In genomic region chr17:49951491-49951855, GRCm38 (mm10) we compare ENCODE assay signal across 8 mouse cellular contexts.
DNase-seq lines count a peak whose midpoint lies in the region; ATAC-seq and TF ChIP-seq lines count a peak whose summit lies in the region.

No protein-coding gene starts in this region.

- peak overlapping the region; percentile 94 for H3K27ac ChIP-seq in MEL (ENCODE audit: control insufficient read depth, low read depth, low read length)
- H3K27ac ChIP-seq in forebrain, embryonic 14.5 days (ENCODE audit: low read depth, low read length), result no peak overlapping the region
- H3K27ac ChIP-seq in liver, embryonic 15.5 days (replicated peaks), result no peak overlapping the region
- H3K27ac ChIP-seq in neural tube, embryonic 13.5 days (replicated peaks), result peak overlapping the region; percentile 57; the same call in 1 of the 2 replicates
- H3K27ac ChIP-seq in thymus, adult 2 months (ENCODE audit: control insufficient read depth, insufficient read depth, low read length), result no peak overlapping the region

- peak; percentile 38 to 98 (median 56) for TF ChIP-seq CTCF in MEL (IDR thresholded peaks at IDR 0.05 in 2 of 3, conservative IDR thresholded peaks at IDR 0.05 in 1 of 3; ENCODE audit: control insufficient read depth in 1 of 3, insufficient read depth in 1 of 3, low read depth in 2 of 3, low read length in 3 of 3, poor library complexity in 1 of 3, severe bottlenecking in 1 of 3)
- TF ChIP-seq CTCF in thymus, adult 2 months (IDR thresholded peaks at IDR 0.05; ENCODE audit: borderline replicate concordance, control insufficient read depth, extremely low read depth, insufficient read depth, low read length, poor library complexity), result no peak

- WGBS in forebrain, embryonic 14.5 days, result 3% methylated on average over 7 of the region's 7 CpGs
- WGBS in liver, embryonic 15.5 days (ENCODE audit: insufficient replicate concordance), result 6% methylated on average over 7 of the region's 7 CpGs
- WGBS in neural tube, embryonic 13.5 days, result 8% methylated on average over 7 of the region's 7 CpGs
- 6% methylated on average over 7 of the region's 7 CpGs for WGBS in thymus, adult 2 months

- peak overlapping the region; percentile 80 for H3K9ac ChIP-seq in MEL (ENCODE audit: control insufficient read depth, low read depth, low read length, poor library complexity, severe bottlenecking)
- H3K9ac ChIP-seq in forebrain, embryonic 14.5 days (ENCODE audit: low read length), result peak overlapping the region; percentile 52
- H3K9ac ChIP-seq in liver, embryonic 15.5 days, result no peak overlapping the region
- peak overlapping the region; percentile 60; the same call in 1 of the 2 replicates for H3K9ac ChIP-seq in neural tube, embryonic 13.5 days

- peaks cover 5 to 6% of the 10 kb centered on the region in 2 experiments for H3K4me1 ChIP-seq in MEL (ENCODE audit: control insufficient read depth in 1 of 2, insufficient read depth in 2 of 2, low read length in 2 of 2)
- peaks cover 5% of the 10 kb centered on the region for H3K4me1 ChIP-seq in forebrain, embryonic 14.5 days (ENCODE audit: control insufficient read depth, insufficient read depth, low read length)
- H3K4me1 ChIP-seq in liver, embryonic 15.5 days (replicated peaks), result 0 out of 2 replicates have a peak, but pooled peaks cover 6% of the 10 kb centered on the region
- H3K4me1 ChIP-seq in neural tube, embryonic 13.5 days (replicated peaks), result peaks cover 11% of the 10 kb centered on the region
- no peaks in the 10 kb centered on the region for H3K4me1 ChIP-seq in thymus, adult 2 months (replicated peaks; ENCODE audit: control insufficient read depth, insufficient read depth, low read length)

- no peak for TF ChIP-seq POLR2A in MEL (IDR thresholded peaks at IDR 0.05; ENCODE audit: control insufficient read depth in 1 of 2, insufficient read depth in 1 of 2, low read depth in 1 of 2, low read length in 2 of 2, poor library complexity in 1 of 2)
- TF ChIP-seq POLR2A in thymus, adult 2 months (IDR thresholded peaks at IDR 0.05; ENCODE audit: control insufficient read depth, extremely low read depth, insufficient read depth, low read length, poor library complexity), result no peak

- no peaks in the 10 kb centered on the region for H3K27me3 ChIP-seq in MEL (ENCODE audit: control insufficient read depth in 1 of 2, insufficient read depth in 2 of 2, low read length in 2 of 2)
- H3K27me3 ChIP-seq in forebrain, embryonic 14.5 days (replicated peaks; ENCODE audit: control insufficient read depth, insufficient read depth, low read length), result no peaks in the 10 kb centered on the region
- peaks cover 15% of the 10 kb centered on the region for H3K27me3 ChIP-seq in liver, embryonic 15.5 days
- no peaks in the 10 kb centered on the region for H3K27me3 ChIP-seq in neural tube, embryonic 13.5 days
- no peaks in the 10 kb centered on the region for H3K27me3 ChIP-seq in thymus, adult 2 months (ENCODE audit: control insufficient read depth, insufficient read depth, low read length)

- peak; percentile 93 for DNase-seq in MEL (ENCODE audit: low read depth, low spot score)
- DNase-seq in cerebellum, adult 11 months, result peak; percentile 67
- DNase-seq in forebrain, embryonic 14.5 days (ENCODE audit: low spot score), result peak; percentile 96
- peak; percentile 87 to 95 for DNase-seq in heart, postnatal 10 days
- DNase-seq in kidney, postnatal 36 days, result peak; percentile 71 to 90
- peak; percentile 74 for DNase-seq in thymus, adult 2 months

- peak in 1 of 2 experiments; percentile 6; a peak in 1 of 4 replicates for TF ChIP-seq EP300 in MEL (IDR thresholded peaks at IDR 0.05; ENCODE audit: low read depth in 1 of 2, low read length in 2 of 2)

- peak; percentile 62 for ATAC-seq in forebrain, embryonic 14.5 days
- no peak for ATAC-seq in liver, embryonic 15.5 days (ENCODE audit: insufficient read depth)
- ATAC-seq in neural tube, embryonic 13.5 days (ENCODE audit: low read depth), result peak; percentile 70; the same call in 1 of the 2 replicates

- intact Hi-C loops in heart, postnatal 10 days (cut with DNase I), result loop anchor here (1.0 kb wide), 2 partner anchors 242 to 287 kb away; no protein-coding TSS in a partner anchor

- H3K9me3 ChIP-seq in MEL (replicated peaks; ENCODE audit: insufficient read depth, low read length), result no peaks in the 10 kb centered on the region
- H3K9me3 ChIP-seq in forebrain, embryonic 14.5 days (replicated peaks; ENCODE audit: control insufficient read depth, low read length), result no peaks in the 10 kb centered on the region
- no peaks in the 10 kb centered on the region for H3K9me3 ChIP-seq in liver, embryonic 15.5 days (replicated peaks)
- no peaks in the 10 kb centered on the region for H3K9me3 ChIP-seq in neural tube, embryonic 13.5 days

- peak overlapping the region; percentile 50 for H3K4me2 ChIP-seq in forebrain, embryonic 14.5 days (ENCODE audit: low read length)
- peak overlapping the region; percentile 52 for H3K4me2 ChIP-seq in liver, embryonic 15.5 days
- H3K4me2 ChIP-seq in neural tube, embryonic 13.5 days, result peak overlapping the region; percentile 54

- H3K4me3 ChIP-seq in MEL (ENCODE audit: control insufficient read depth in 1 of 2, insufficient read depth in 1 of 2, low read depth in 2 of 2, low read length in 2 of 2), result peak overlapping the region; percentile 67 to 77
- peak overlapping the region; percentile 17; the same call in 1 of the 2 replicates for H3K4me3 ChIP-seq in forebrain, embryonic 14.5 days (ENCODE audit: low read depth, low read length)
- H3K4me3 ChIP-seq in liver, embryonic 15.5 days (replicated peaks), result no peak overlapping the region; the same call in 1 of the 2 replicates
- peak overlapping the region; percentile 20 for H3K4me3 ChIP-seq in neural tube, embryonic 13.5 days
- no peak overlapping the region for H3K4me3 ChIP-seq in thymus, adult 2 months (ENCODE audit: control insufficient read depth, insufficient read depth, low read length)

- TF ChIP-seq RAD21 in MEL (IDR thresholded peaks at IDR 0.05; ENCODE audit: low read depth, low read length), result peak; percentile 94

- no peaks in the 10 kb centered on the region; the same call in 1 of the 2 replicates for H3K79me2 ChIP-seq in MEL (ENCODE audit: control insufficient read depth, insufficient read depth, low read length, poor library complexity)

- H3K36me3 ChIP-seq in MEL (ENCODE audit: control insufficient read depth in 1 of 2, insufficient read depth in 2 of 2, low read length in 2 of 2), result peaks cover 0 to 2% of the 10 kb centered on the region in 2 experiments; a peak in 2 of 4 replicates
- H3K36me3 ChIP-seq in forebrain, embryonic 14.5 days (ENCODE audit: control insufficient read depth, insufficient read depth, low read length), result no peaks in the 10 kb centered on the region
- no peaks in the 10 kb centered on the region for H3K36me3 ChIP-seq in liver, embryonic 15.5 days (replicated peaks)
- H3K36me3 ChIP-seq in neural tube, embryonic 13.5 days, result no peaks in the 10 kb centered on the region
- H3K36me3 ChIP-seq in thymus, adult 2 months (ENCODE audit: control insufficient read depth, insufficient read depth, low read length), result no peaks in the 10 kb centered on the region

TF ChIP-seq in MEL, 35 proteins besides CTCF, POLR2A, EP300 and RAD21:
- TF ChIP-seq MYB (IDR thresholded peaks at IDR 0.05; ENCODE audit: low read depth, low read length) (no peak), NRF1 (IDR thresholded peaks at IDR 0.05; ENCODE audit: insufficient read depth, low read depth, low read length, poor library complexity, severe bottlenecking) (no peak), MEF2A (IDR thresholded peaks at IDR 0.05; ENCODE audit: extremely low read depth, insufficient replicate concordance, low read depth, low read length, poor library complexity, severe bottlenecking) (no peak), SIN3A (IDR thresholded peaks at IDR 0.05; ENCODE audit: low read length) (peak; percentile 67; the same call in 1 of the 2 replicates), ELF1 (IDR thresholded peaks at IDR 0.05; ENCODE audit: low read depth, low read length) (no peak), ZNF384 (IDR thresholded peaks at IDR 0.05; ENCODE audit: low read depth, low read length) (0 out of 2 replicates have a peak, but pooled peaks have one; percentile 52), GATA1 (IDR thresholded peaks at IDR 0.05; ENCODE audit: low read depth, low read length) (no peak), CHD1 (IDR thresholded peaks at IDR 0.05; ENCODE audit: low read depth, low read length) (no peak), MXI1 (IDR thresholded peaks at IDR 0.05; ENCODE audit: low read depth, low read length) (no peak), HCFC1 (IDR thresholded peaks at IDR 0.05; ENCODE audit: low read depth, low read length) (peak; percentile 50), E2F4 (IDR thresholded peaks at IDR 0.05; ENCODE audit: borderline replicate concordance, low read depth, low read length) (no peak), TBP (IDR thresholded peaks at IDR 0.05; ENCODE audit: low read depth, low read length) (peak; percentile 40; the same call in 1 of the 2 replicates), SMC3 (IDR thresholded peaks at IDR 0.05; ENCODE audit: low read depth, low read length) (peak; percentile 98), JUND (IDR thresholded peaks at IDR 0.05; ENCODE audit: low read depth, low read length) (no peak), BHLHE40 (IDR thresholded peaks at IDR 0.05; ENCODE audit: borderline replicate concordance, low read depth, low read length) (no peak), NELFE (IDR thresholded peaks at IDR 0.05; ENCODE audit: low read depth, low read length) (no peak), TCF12 (IDR thresholded peaks at IDR 0.05; ENCODE audit: low read depth, low read length) (no peak; the same call in 1 of the 2 replicates), GABPA (IDR thresholded peaks at IDR 0.05; ENCODE audit: low read depth, low read length) (no peak), POLR2AphosphoS2 (IDR thresholded peaks at IDR 0.05; ENCODE audit: low read length) (no peak), ZMIZ1 (IDR thresholded peaks at IDR 0.05; ENCODE audit: low read depth, low read length) (no peak), POLR2AphosphoS5 (IDR thresholded peaks at IDR 0.05; ENCODE audit: borderline replicate concordance, low read depth, low read length) (no peak), USF2 (IDR thresholded peaks at IDR 0.05; ENCODE audit: borderline replicate concordance in 1 of 2, insufficient read depth in 1 of 2, low read depth in 1 of 2, low read length in 2 of 2) (no peak), ZC3H11A (IDR thresholded peaks at IDR 0.05; ENCODE audit: low read depth, low read length) (peak; percentile 95), MAZ (IDR thresholded peaks at IDR 0.05; ENCODE audit: low read depth, low read length) (no peak), UBTF (IDR thresholded peaks at IDR 0.05; ENCODE audit: borderline replicate concordance, insufficient read depth, low read depth, low read length) (no peak), MAFK (IDR thresholded peaks at IDR 0.05; ENCODE audit: borderline replicate concordance, low read depth, low read length) (no peak)

Comparison
In these comparisons a context has a peak if more than half of its experiments do, and no peak if none do; other contexts are left out.
1. H3K27ac ChIP-seq: peak in MEL (single experiment) and neural tube, embryonic 13.5 days (single experiment); none in forebrain, embryonic 14.5 days (single experiment), liver, embryonic 15.5 days (single experiment) and thymus, adult 2 months (single experiment).
2. H3K4me3 ChIP-seq: peak in MEL (2 of 2), forebrain, embryonic 14.5 days (single experiment) and neural tube, embryonic 13.5 days (single experiment); none in liver, embryonic 15.5 days (single experiment) and thymus, adult 2 months (single experiment).
3. Peak in every context shown above with its lines, with median percentiles within 50 percentile points of each other: DNase-seq and H3K4me2 ChIP-seq.